Mouse (Mus musculus): Measurements from ENCODE around the gene Gpr180. TPM values are rescaled to one million over a fixed set of nuclear protein-coding genes. Genes with fewer than 3 reads are reported as not detected.
"Not testable (repeated sequence)": the region's sequence is repeated elsewhere in the genome, so short reads cannot be mapped to it uniquely, and the experiment has no call there.

Gene Gpr180
- 34.6 and 36.7 TPM in 2 replicates for polyA plus RNA-seq (2012; rRNA removed)

DNA sequence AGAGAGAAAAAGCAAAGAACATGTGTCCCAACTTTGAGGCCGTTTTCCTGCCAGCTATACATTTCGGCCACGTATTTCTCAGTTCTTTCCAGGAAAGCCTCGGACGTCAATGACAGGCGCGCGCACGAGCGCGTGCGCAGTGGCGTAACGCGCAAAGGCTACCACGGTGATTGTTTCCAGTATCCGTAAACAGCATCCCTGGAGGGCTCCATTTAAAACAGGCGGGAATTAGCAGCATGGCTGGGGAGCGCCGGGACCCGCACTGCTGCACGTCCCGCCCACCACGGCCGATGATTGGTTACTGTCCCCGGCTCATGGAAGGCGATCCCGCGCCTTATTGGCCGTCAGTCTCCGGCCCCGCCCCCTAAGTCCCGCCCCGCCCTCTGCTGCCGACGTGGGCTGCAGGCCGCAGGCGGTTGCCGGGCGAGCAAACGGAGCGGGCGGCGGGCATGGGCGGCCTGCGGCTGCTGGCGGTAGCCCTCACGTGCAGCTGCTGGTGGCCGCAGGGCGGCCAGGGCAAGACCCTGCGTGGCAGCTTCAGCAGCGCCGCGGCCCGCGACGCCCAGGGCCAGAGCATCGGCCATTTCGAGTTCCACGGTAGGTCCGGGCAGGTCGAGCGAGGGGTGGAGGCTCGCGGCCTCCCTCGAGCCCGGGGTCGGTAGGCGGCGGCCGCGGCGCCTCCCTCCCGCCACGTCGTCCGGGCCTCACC, at the start of gene Gpr180:
Gene Gpr180, plus strand, starts transcription at position 415 of the 709 bp plus-strand sequence.
- H3K36me3 ChIP-seq (ENCODE audit: control insufficient read depth, insufficient read depth, low read length), result no peaks in the 10 kb centered on the region
- no peaks in the 10 kb centered on the region for H3K27me3 ChIP-seq (replicated peaks; ENCODE audit: control insufficient read depth, insufficient read depth, low read length)
- TF ChIP-seq POLR2A (IDR thresholded peaks at IDR 0.05; ENCODE audit: low read depth, low read length) (no peak), CTCF (conservative IDR thresholded peaks at IDR 0.05; ENCODE audit: insufficient read depth, insufficient read length, low read depth, low read length) (no peak)
- H3K4me1 ChIP-seq (ENCODE audit: control insufficient read depth, insufficient read depth, low read length), result peaks cover 5% of the 10 kb centered on the region; the same call in 1 of the 2 replicates
- H3K27ac ChIP-seq (ENCODE audit: insufficient read depth, low read depth, low read length), result no peak within 1 kb of the TSS
- WGBS, result under 1% methylated on average over 77 of the region's 77 CpGs
- H3K4me3 ChIP-seq (ENCODE audit: insufficient read depth, low read depth, low read length), result peak within 1 kb of the TSS; percentile 66
- DNase-seq, result peak; percentile 98

- H3K4me3 ChIP-seq (ENCODE audit: insufficient read depth, low read depth, low read length), result peak overlapping the region; percentile 68
- peak overlapping the region; percentile 72; the same call in 1 of the 2 replicates for H3K27ac ChIP-seq (ENCODE audit: insufficient read depth, low read depth, low read length)
- no peaks in the 10 kb centered on the region for H3K4me1 ChIP-seq (ENCODE audit: control insufficient read depth, insufficient read depth, low read length)
- no peaks in the 10 kb centered on the region for H3K27me3 ChIP-seq (replicated peaks; ENCODE audit: control insufficient read depth, insufficient read depth, low read length)
- peak; percentile 14 for DNase-seq
- 8% methylated on average over 22 of the region's 22 CpGs for WGBS
- no peaks in the 10 kb centered on the region for H3K36me3 ChIP-seq (ENCODE audit: control insufficient read depth, insufficient read depth, low read length)
- TF ChIP-seq CTCF (conservative IDR thresholded peaks at IDR 0.05; ENCODE audit: insufficient read depth, insufficient read length, low read depth, low read length) (no peak), POLR2A (IDR thresholded peaks at IDR 0.05; ENCODE audit: low read depth, low read length) (no peak)
Measured at GRCm38 (mm10) chr14:118088437-118089207, 48.3 kb upstream of the Gpr180 start.

GRCm38 (mm10) chr14:118089215-118089805, 47.6 kb upstream of the Gpr180 start:
- H3K36me3 ChIP-seq (ENCODE audit: control insufficient read depth, insufficient read depth, low read length), result no peaks in the 10 kb centered on the region
- TF ChIP-seq POLR2A (IDR thresholded peaks at IDR 0.05; ENCODE audit: low read depth, low read length) (no peak), CTCF (conservative IDR thresholded peaks at IDR 0.05; ENCODE audit: insufficient read depth, insufficient read length, low read depth, low read length) (no peak)

DNA sequence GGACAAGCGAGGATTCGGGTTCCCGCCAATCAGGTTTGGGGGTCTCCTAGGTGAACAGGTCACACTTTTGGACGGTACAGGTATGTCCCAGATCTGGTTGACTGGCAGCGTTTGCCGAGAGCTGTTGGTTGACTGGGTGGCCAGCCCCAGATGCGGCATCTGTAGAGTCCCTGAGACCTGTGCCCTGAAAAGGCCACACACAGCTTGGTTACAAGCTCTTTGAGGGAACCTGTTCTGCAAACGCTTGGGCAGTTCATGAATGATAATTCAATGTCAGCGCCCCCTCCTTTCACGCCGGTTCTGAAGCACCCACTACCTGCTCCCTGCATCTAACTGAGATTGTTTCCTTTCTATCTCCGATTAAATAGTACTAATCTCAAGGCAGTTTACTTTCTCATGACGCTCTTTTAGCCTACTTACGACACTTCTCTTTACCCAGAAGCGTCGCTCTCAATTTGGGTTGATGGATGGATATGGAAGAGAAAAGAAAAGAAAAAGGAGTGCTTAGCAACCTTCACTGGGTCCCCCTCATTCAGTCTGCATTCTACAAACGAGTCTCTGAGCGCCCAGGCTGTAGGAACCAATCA, 47.1 kb upstream of the Gpr180 start:
- TF ChIP-seq CTCF (conservative IDR thresholded peaks at IDR 0.05; ENCODE audit: insufficient read depth, insufficient read length, low read depth, low read length) (no peak), POLR2A (IDR thresholded peaks at IDR 0.05; ENCODE audit: low read depth, low read length) (no peak)
- H3K36me3 ChIP-seq (ENCODE audit: control insufficient read depth, insufficient read depth, low read length), result no peaks in the 10 kb centered on the region
- peak overlapping the region; percentile 68 for H3K4me3 ChIP-seq (ENCODE audit: insufficient read depth, low read depth, low read length)
- H3K27me3 ChIP-seq (replicated peaks; ENCODE audit: control insufficient read depth, insufficient read depth, low read length), result no peaks in the 10 kb centered on the region
- H3K4me1 ChIP-seq (ENCODE audit: control insufficient read depth, insufficient read depth, low read length), result no peaks in the 10 kb centered on the region
- no peak for DNase-seq
- WGBS, result 6% methylated on average over 18 of the region's 18 CpGs
- no peak overlapping the region; the same call in 1 of the 2 replicates for H3K27ac ChIP-seq (ENCODE audit: insufficient read depth, low read depth, low read length)

More at GRCm38 (mm10) chr14:118089215-118089805, 47.6 kb upstream of the Gpr180 start:
- Histone ChIP-seq H3K27ac (ENCODE audit: insufficient read depth, low read depth, low read length) (peak overlapping the region; percentile 72), H3K4me1 (ENCODE audit: control insufficient read depth, insufficient read depth, low read length) (no peaks in the 10 kb centered on the region), H3K27me3 (replicated peaks; ENCODE audit: control insufficient read depth, insufficient read depth, low read length) (no peaks in the 10 kb centered on the region), H3K4me3 (ENCODE audit: insufficient read depth, low read depth, low read length) (peak overlapping the region; percentile 68)
- whole genome bisulfite sequencing, result under 1% methylated on average over 44 of the region's 44 CpGs
- DNase-seq, result peak; percentile 96

GRCm38 (mm10) chr14:118098265-118098664, 38.7 kb upstream of the Gpr180 start:
- Histone ChIP-seq H3K4me3 (ENCODE audit: insufficient read depth, low read depth, low read length) (no peak overlapping the region), H3K27ac (ENCODE audit: insufficient read depth, low read depth, low read length) (no peak overlapping the region), H3K27me3 (replicated peaks; ENCODE audit: control insufficient read depth, insufficient read depth, low read length) (no peaks in the 10 kb centered on the region), H3K4me1 (ENCODE audit: control insufficient read depth, insufficient read depth, low read length) (no peaks in the 10 kb centered on the region), H3K36me3 (ENCODE audit: control insufficient read depth, insufficient read depth, low read length) (no peaks in the 10 kb centered on the region)
- DNase-seq, result no peak
- TF ChIP-seq POLR2A (IDR thresholded peaks at IDR 0.05; ENCODE audit: low read depth, low read length) (no peak), CTCF (conservative IDR thresholded peaks at IDR 0.05; ENCODE audit: insufficient read depth, insufficient read length, low read depth, low read length) (no peak)
- WGBS, result 56% methylated on average over 2 of the region's 2 CpGs

DNA sequence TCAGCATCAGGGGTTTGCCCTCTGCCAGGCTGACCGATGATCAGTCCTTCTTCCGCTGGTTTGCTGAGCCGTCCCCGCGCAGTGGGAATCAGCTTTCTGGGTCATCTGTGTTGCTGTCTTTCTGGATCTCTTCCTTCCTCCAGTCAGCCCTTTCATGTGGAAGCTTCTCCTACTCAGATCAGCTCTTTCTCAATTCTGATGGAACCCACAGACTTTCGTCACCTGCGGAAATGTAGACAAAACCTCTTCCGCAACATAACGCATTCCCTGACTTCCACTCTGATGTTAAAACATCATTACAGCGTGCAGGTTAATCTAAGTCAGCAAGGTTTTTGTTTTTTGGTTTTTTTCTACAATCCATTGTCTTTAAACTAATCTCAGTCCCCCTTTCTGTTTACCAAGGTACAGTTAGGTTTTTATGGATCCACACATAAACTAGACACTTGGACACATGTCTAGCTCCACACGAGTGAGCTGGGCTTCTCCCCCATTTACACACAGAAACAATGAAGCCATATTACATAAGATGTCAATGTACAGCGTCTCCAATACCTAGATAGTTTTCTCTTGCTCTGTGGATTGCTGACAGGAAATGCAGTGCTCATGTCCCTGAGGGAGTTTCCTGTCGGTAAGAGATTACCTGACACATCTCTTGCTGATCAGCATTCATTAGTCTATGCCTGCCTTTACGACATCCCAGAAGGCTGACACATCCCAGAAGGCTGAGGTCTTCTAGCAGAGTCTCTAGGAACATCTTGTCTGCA, 35.5 kb upstream of the Gpr180 start:
- H3K4me3 ChIP-seq (ENCODE audit: insufficient read depth, low read depth, low read length), result no peak overlapping the region
- no peak for DNase-seq
- no peaks in the 10 kb centered on the region for H3K27me3 ChIP-seq (replicated peaks; ENCODE audit: control insufficient read depth, insufficient read depth, low read length)
- H3K36me3 ChIP-seq (ENCODE audit: control insufficient read depth, insufficient read depth, low read length), result no peaks in the 10 kb centered on the region
- 78% methylated on average over 14 of the region's 14 CpGs for WGBS
- TF ChIP-seq CTCF (conservative IDR thresholded peaks at IDR 0.05; ENCODE audit: insufficient read depth, insufficient read length, low read depth, low read length) (no peak), POLR2A (IDR thresholded peaks at IDR 0.05; ENCODE audit: low read depth, low read length) (no peak)
- H3K4me1 ChIP-seq (ENCODE audit: control insufficient read depth, insufficient read depth, low read length), result no peaks in the 10 kb centered on the region
- H3K27ac ChIP-seq (ENCODE audit: insufficient read depth, low read depth, low read length), result no peak overlapping the region

DNA sequence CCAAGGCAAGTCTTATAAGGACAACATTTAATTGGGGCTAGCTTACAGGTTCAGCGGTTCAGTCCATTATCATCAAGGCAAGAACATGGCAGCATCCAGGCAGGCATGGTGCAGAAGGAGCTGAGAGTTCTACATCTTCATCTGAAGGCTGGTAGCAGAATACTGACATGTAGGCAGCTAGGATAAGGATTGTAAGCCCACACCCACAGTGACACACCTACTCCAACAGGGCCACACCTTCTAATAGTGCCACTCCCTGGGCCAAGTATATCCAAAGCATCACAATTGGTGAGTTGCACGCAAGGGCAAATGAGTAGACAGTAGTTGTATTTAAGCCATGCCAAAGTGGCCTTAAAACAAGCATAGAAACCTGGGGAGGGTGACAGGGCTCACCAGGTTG, 29.5 kb upstream of the Gpr180 start:
- H3K36me3 ChIP-seq (ENCODE audit: control insufficient read depth, insufficient read depth, low read length); H3K27me3 ChIP-seq (replicated peaks; ENCODE audit: control insufficient read depth, insufficient read depth, low read length); H3K4me3 ChIP-seq (ENCODE audit: insufficient read depth, low read depth, low read length); H3K4me1 ChIP-seq (ENCODE audit: control insufficient read depth, insufficient read depth, low read length); DNase-seq; H3K27ac ChIP-seq (ENCODE audit: insufficient read depth, low read depth, low read length): not testable (repeated sequence)
- WGBS, result 95% methylated on average over 2 of the region's 2 CpGs

Measured in kidney, adult 2 months (tissue).